Mouse (Mus musculus): ENCODE data around the gene Adamts2. TPM values are rescaled to one million over a fixed set of nuclear protein-coding genes. Genes with fewer than 3 reads are reported as not detected.

Adamts2 gene
- polyA plus RNA-seq, 1 experiment: 2.9 TPM

DNA sequence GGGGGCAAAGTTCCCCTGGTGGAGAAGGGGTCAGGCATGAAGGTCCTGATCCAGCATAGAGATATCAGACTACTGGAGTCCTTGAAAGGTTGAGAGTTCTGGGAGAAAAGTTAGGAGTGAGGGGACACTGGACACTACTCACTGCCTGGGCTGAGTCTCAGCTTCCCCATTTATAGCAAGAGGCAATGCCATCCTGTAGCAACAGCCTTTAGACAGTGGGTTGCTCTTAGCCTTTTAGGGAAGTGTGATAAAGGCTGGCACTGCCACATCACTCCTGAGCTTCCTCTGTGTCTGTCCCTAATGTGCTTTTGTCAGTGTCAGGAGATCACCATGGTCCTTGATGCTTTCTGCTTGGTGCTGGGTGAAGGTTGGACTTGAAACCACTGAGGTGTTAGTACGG, 134.7 kb downstream of the Adamts2 start:
- no peaks in the 10 kb centered on the region for H3K36me3 ChIP-seq (ENCODE audit: control insufficient read depth, insufficient read depth)
- H3K79me2 ChIP-seq (ENCODE audit: control insufficient read depth, insufficient read depth): no peaks in the 10 kb centered on the region
- H3K4me3 ChIP-seq (ENCODE audit: insufficient read depth, poor library complexity, severe bottlenecking): no peak overlapping the region
- H3K79me3 ChIP-seq (ENCODE audit: low read depth): no peaks in the 10 kb centered on the region
- no peak overlapping the region for H3ac ChIP-seq (ENCODE audit: control insufficient read depth, insufficient read length, low read depth)
- H3K27me3 ChIP-seq (ENCODE audit: control insufficient read depth, insufficient read depth, insufficient read length): no peaks in the 10 kb centered on the region
- no peak for TF ChIP-seq CEBPB (IDR thresholded peaks at IDR 0.05; ENCODE audit: low read depth)
- TF ChIP-seq MAX (IDR thresholded peaks at IDR 0.05): no peak
- no peak for TF ChIP-seq USF1 (IDR thresholded peaks at IDR 0.05; ENCODE audit: low read depth)

DNA sequence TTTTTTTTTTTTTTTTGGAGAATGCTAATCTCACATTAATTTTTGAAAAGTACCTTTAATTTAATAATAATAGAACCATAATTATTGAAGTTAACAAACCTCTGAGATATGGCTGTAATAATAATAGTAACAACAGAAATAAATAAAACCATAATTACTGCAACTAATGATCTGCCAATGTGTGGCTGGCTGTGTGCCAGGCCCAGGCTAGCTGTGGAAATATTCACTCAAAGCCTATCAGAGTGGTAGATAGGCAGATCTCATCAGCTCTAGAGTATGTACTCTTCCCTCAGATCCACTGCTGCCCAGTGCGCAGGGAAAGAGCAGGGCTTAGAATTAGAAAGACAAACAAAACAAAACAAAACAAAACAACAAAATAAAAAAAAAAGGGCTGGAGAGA, 136.6 kb downstream of the Adamts2 start:
- Histone ChIP-seq H3K27me3 (ENCODE audit: control insufficient read depth, insufficient read depth, insufficient read length) (no peaks in the 10 kb centered on the region), H3K36me3 (ENCODE audit: control insufficient read depth, insufficient read depth) (no peaks in the 10 kb centered on the region), H3K79me2 (ENCODE audit: control insufficient read depth, insufficient read depth) (no peaks in the 10 kb centered on the region), H3K79me3 (ENCODE audit: low read depth) (no peaks in the 10 kb centered on the region), H3ac (ENCODE audit: control insufficient read depth, insufficient read length, low read depth) (no peak overlapping the region), H3K4me3 (ENCODE audit: insufficient read depth, poor library complexity, severe bottlenecking) (no peak overlapping the region)
- no peak for TF ChIP-seq CEBPB (IDR thresholded peaks at IDR 0.05; ENCODE audit: low read depth)

DNA sequence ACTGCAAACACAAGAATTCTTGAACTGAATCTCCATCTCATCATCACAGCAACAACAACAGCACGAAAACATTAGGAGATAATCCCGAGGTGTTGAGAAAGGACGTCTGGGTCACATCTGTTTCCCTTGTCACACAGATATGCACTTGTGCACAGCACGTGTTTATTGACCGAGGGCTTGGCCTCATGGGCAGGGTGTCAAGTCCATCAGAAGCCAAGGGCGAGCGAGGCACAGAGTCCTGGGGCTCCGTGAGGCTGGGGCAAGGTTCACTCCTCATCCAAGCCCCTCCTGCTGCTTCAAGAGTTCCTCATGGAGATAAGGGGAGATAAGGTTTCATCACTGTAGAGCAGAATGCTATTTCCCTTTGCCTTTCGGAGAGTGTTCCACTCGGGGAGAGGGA, 137.6 kb downstream of the Adamts2 start:
- H3K36me3 ChIP-seq (ENCODE audit: control insufficient read depth, insufficient read depth): no peaks in the 10 kb centered on the region
- no peaks in the 10 kb centered on the region for H3K27me3 ChIP-seq (ENCODE audit: control insufficient read depth, insufficient read depth, insufficient read length)
- no peak overlapping the region for H3K4me3 ChIP-seq (ENCODE audit: insufficient read depth, poor library complexity, severe bottlenecking)
- no peaks in the 10 kb centered on the region for H3K79me2 ChIP-seq (ENCODE audit: control insufficient read depth, insufficient read depth)
- H3K79me3 ChIP-seq (ENCODE audit: low read depth): no peaks in the 10 kb centered on the region
- TF ChIP-seq CEBPB (IDR thresholded peaks at IDR 0.05; ENCODE audit: low read depth): no peak
- no peak for TF ChIP-seq CTCF (IDR thresholded peaks at IDR 0.05; ENCODE audit: control insufficient read depth, insufficient read depth, insufficient read length)
- no peak for TF ChIP-seq MYOG (IDR thresholded peaks at IDR 0.05; ENCODE audit: control insufficient read depth, extremely low read depth, insufficient read length)
- no peak for TF ChIP-seq FOSL1 (IDR thresholded peaks at IDR 0.05; ENCODE audit: insufficient read depth, low read length, poor library complexity, severe bottlenecking)
- no peak for TF ChIP-seq USF1 (IDR thresholded peaks at IDR 0.05; ENCODE audit: low read depth)
- no peak for TF ChIP-seq MYOD1 (IDR thresholded peaks at IDR 0.05; ENCODE audit: control insufficient read depth, insufficient read length, low read depth)
- TF ChIP-seq MAX (IDR thresholded peaks at IDR 0.05): no peak
- no peak overlapping the region for H3ac ChIP-seq (ENCODE audit: control insufficient read depth, insufficient read length, low read depth)

DNA sequence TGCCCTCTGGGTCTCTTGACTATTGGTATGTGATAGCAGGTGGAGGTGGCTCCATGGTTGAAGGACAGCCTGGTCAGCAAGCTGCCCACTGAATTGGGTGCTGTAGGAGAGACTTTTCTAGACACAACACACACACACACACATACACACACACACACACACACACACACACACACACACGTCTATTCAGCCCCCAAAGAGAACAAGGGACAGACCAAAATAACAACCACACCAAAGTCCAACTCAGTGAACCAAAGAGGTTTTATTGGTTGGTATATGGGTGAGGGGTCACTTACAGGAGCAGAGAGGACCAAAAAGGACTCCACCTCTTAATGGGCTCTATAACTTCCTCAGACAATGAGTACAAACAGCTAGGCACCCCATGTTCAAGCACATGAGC, 140.3 kb downstream of the Adamts2 start:
- Histone ChIP-seq H3K79me2 (ENCODE audit: control insufficient read depth, insufficient read depth) (no peaks in the 10 kb centered on the region), H3K4me3 (ENCODE audit: insufficient read depth, poor library complexity, severe bottlenecking) (no peak overlapping the region), H3K27me3 (ENCODE audit: control insufficient read depth, insufficient read depth, insufficient read length) (no peaks in the 10 kb centered on the region), H3K79me3 (ENCODE audit: low read depth) (no peaks in the 10 kb centered on the region), H3K36me3 (ENCODE audit: control insufficient read depth, insufficient read depth) (no peaks in the 10 kb centered on the region), H3ac (ENCODE audit: control insufficient read depth, insufficient read length, low read depth) (no peak overlapping the region)
- no peak for TF ChIP-seq MAX (IDR thresholded peaks at IDR 0.05)
- no peak for TF ChIP-seq CTCF (IDR thresholded peaks at IDR 0.05; ENCODE audit: control insufficient read depth, insufficient read depth, insufficient read length)
- TF ChIP-seq USF1 (IDR thresholded peaks at IDR 0.05; ENCODE audit: low read depth): no peak
- TF ChIP-seq CEBPB (IDR thresholded peaks at IDR 0.05; ENCODE audit: low read depth): no peak
- TF ChIP-seq FOSL1 (IDR thresholded peaks at IDR 0.05; ENCODE audit: insufficient read depth, low read length, poor library complexity, severe bottlenecking): no peak
- no peak for TF ChIP-seq MYOD1 (IDR thresholded peaks at IDR 0.05; ENCODE audit: control insufficient read depth, insufficient read length, low read depth)
- no peak for TF ChIP-seq MYOG (IDR thresholded peaks at IDR 0.05; ENCODE audit: control insufficient read depth, extremely low read depth, insufficient read length)

DNA sequence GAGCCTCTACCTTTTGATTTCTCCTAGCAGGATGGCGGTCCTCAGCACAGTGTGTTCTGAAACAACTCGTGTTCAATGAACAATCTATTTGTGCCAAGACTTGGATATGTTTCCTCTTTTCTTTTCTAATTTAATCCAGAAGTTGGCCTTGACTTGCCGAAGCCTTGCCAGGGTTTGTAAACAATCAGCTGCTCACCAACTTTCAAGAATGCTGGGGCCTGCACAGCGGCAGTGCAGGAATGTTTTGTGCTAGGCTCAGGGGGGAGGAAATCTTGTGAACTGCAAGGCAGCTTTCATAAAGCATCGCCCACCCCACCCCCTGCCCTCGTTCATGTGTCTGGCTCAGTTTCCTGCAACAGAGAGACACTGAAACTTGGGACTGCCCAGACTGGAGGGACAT, 143.1 kb downstream of the Adamts2 start:
- H3K4me3 ChIP-seq (ENCODE audit: insufficient read depth, poor library complexity, severe bottlenecking): no peak overlapping the region
- H3K79me3 ChIP-seq (ENCODE audit: low read depth): no peaks in the 10 kb centered on the region
- no peak overlapping the region for H3ac ChIP-seq (ENCODE audit: control insufficient read depth, insufficient read length, low read depth)
- no peaks in the 10 kb centered on the region for H3K27me3 ChIP-seq (ENCODE audit: control insufficient read depth, insufficient read depth, insufficient read length)
- no peaks in the 10 kb centered on the region for H3K36me3 ChIP-seq (ENCODE audit: control insufficient read depth, insufficient read depth)
- no peak for TF ChIP-seq USF1 (IDR thresholded peaks at IDR 0.05; ENCODE audit: low read depth)
- TF ChIP-seq CTCF (IDR thresholded peaks at IDR 0.05; ENCODE audit: control insufficient read depth, insufficient read depth, insufficient read length): no peak
- TF ChIP-seq FOSL1 (IDR thresholded peaks at IDR 0.05; ENCODE audit: insufficient read depth, low read length, poor library complexity, severe bottlenecking): no peak
- no peak for TF ChIP-seq CEBPB (IDR thresholded peaks at IDR 0.05; ENCODE audit: low read depth)
- no peak for TF ChIP-seq MYOG (IDR thresholded peaks at IDR 0.05; ENCODE audit: control insufficient read depth, extremely low read depth, insufficient read length)
- TF ChIP-seq MYOD1 (IDR thresholded peaks at IDR 0.05; ENCODE audit: control insufficient read depth, insufficient read length, low read depth): no peak
- TF ChIP-seq MAX (IDR thresholded peaks at IDR 0.05): no peak
- H3K79me2 ChIP-seq (ENCODE audit: control insufficient read depth, insufficient read depth): no peaks in the 10 kb centered on the region

DNA sequence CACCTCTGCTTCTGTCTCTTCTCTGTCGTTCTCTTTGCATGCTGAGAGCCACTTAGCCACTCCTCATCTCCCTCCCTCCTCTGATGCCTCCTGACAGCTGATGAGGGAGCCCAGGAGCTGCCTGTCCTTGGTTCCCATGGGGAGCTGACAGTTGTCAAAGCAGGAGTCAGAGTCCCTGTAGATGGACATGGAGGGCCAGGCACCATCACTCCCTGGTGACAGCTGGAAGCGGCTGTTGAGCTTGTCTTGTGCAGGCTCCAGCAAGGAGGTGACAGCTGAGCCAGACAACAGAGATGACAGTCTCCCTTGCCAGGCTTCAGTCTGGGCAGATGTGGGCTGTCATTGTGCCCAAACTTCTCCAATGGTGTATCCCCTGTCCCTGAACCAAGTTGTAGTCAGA, 144.6 kb downstream of the Adamts2 start:
- TF ChIP-seq MAX (IDR thresholded peaks at IDR 0.05) (no peak), USF1 (IDR thresholded peaks at IDR 0.05; ENCODE audit: low read depth) (no peak), CEBPB (IDR thresholded peaks at IDR 0.05; ENCODE audit: low read depth) (no peak), MYOG (IDR thresholded peaks at IDR 0.05; ENCODE audit: control insufficient read depth, extremely low read depth, insufficient read length) (no peak), CTCF (IDR thresholded peaks at IDR 0.05; ENCODE audit: control insufficient read depth, insufficient read depth, insufficient read length) (no peak), MYOD1 (IDR thresholded peaks at IDR 0.05; ENCODE audit: control insufficient read depth, insufficient read length, low read depth) (no peak), FOSL1 (IDR thresholded peaks at IDR 0.05; ENCODE audit: insufficient read depth, low read length, poor library complexity, severe bottlenecking) (no peak)
- H3K79me2 ChIP-seq (ENCODE audit: control insufficient read depth, insufficient read depth): no peaks in the 10 kb centered on the region
- no peaks in the 10 kb centered on the region for H3K27me3 ChIP-seq (ENCODE audit: control insufficient read depth, insufficient read depth, insufficient read length)
- H3K4me3 ChIP-seq (ENCODE audit: insufficient read depth, poor library complexity, severe bottlenecking): no peak overlapping the region
- H3K36me3 ChIP-seq (ENCODE audit: control insufficient read depth, insufficient read depth): no peaks in the 10 kb centered on the region
- no peak overlapping the region for H3ac ChIP-seq (ENCODE audit: control insufficient read depth, insufficient read length, low read depth)
- no peaks in the 10 kb centered on the region for H3K79me3 ChIP-seq (ENCODE audit: low read depth)

Measured in C2C12 (cell line).